Mouse (Mus musculus): ENCODE results near the gene Uba7.
"Not testable (repeated sequence)": the region's sequence is repeated elsewhere in the genome, so short reads cannot be mapped to it uniquely, and the experiment has no call there.

The Uba7 gene

DNA sequence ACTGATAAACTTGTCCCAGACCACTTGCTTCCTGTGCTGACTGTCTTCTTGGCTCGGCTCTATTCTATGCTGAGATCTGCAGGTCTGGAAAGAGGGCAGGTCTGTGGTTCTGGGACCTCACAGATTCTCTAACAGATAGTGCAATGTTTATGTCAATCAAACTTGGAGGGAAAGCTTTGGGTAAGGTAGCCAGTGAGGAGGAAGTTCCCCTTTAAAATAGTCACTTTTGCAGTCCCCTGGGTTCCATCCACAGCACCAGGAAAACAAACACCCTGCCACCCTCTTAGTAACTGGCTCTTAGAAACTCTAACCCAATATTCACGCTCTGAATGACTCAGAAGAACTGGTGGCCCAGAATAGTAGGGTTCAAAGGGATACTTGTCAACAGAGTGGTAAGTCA, 19.2 kb downstream of the Uba7 start:
- no peak for DNase-seq

DNA sequence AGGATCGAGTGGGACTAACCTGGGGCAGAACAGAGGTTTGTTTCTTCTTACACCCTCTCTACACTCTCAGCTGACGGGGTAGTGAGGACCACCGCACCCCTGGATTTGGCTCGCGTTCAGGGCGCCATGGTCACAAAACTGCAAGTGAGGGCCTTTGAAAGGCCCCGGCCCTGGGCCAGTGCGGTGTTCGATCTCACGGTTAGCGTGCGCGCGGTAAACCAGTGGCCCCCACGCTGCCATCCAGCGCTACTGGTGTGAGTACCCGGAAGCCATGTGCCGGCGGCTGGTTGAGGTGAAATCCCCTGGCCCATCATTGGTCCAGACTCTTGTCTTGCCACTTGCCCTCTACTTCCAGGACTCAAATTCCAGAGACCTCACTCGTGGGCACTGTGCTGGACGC, 20.2 kb downstream of the Uba7 start:
- DNase-seq = no peak

DNA sequence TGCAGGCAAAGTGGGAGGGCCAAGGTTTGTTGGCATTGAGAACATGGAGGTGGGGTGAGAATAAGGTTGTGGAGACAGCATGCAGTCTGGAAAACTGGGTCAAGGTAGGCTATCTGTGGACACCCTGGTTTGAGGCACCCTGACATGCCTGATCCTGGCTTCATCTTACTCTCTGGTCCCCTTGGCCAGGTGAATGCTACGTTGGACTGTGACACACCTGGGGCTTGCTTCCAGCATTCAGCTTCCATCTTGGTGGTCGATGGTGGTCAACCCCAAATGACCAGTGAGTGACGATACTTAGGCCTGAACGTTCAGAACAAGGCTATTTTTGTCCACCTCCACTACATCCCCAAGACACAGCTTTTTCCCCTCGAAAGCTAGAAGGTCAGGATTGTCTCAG, 20.7 kb downstream of the Uba7 start, which contains the start of gene Gm20662:
Gm20662 (plus strand) TSS at position 301 of the 400 bp plus-strand sequence.
- no peak for DNase-seq

DNA sequence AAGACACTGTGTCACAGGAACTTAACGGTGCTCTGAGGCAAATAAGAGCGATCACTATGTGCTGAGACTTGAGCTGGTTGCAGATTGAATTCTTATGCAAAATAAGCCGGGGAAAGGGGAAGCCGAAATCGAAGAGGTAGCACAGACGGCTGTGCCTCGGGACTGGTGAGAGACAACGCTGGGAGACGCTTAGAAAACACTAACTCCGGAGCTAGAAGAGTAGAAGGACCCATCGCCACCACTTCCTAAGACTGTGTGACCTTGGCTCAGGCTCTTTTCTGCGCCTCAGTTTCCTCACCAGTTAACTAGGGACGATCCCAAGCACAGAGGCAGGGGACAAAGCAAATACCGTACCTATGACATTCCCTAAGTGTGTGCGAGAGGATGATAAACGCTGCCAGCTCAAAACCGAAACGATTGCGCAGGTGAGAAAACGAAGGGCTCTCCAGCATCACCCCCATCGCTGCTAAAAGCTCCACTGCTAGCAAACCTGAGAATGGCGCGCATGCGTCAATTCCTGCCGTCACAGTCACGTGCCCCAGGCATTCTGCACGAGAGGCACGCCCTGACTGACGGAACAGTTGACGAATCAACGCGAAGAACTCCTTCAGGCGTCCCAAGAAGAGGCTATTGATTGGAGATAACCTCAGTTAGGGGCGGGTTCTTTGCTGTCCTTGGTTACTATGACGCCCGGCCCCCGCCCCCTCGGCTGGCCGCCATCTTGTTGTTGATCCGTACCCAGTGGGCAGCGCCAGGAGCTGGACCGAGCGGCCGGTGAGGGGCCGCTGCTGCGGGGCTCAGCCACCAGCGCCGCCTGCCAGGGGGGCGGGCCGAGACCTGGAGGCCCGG, 26.8 kb downstream of the Uba7 start, which contains the start of gene Ip6k1:
Ip6k1 (plus strand) TSS at position 580 of the 849 bp plus-strand sequence.
- DNase-seq = peak; percentile 100

DNA sequence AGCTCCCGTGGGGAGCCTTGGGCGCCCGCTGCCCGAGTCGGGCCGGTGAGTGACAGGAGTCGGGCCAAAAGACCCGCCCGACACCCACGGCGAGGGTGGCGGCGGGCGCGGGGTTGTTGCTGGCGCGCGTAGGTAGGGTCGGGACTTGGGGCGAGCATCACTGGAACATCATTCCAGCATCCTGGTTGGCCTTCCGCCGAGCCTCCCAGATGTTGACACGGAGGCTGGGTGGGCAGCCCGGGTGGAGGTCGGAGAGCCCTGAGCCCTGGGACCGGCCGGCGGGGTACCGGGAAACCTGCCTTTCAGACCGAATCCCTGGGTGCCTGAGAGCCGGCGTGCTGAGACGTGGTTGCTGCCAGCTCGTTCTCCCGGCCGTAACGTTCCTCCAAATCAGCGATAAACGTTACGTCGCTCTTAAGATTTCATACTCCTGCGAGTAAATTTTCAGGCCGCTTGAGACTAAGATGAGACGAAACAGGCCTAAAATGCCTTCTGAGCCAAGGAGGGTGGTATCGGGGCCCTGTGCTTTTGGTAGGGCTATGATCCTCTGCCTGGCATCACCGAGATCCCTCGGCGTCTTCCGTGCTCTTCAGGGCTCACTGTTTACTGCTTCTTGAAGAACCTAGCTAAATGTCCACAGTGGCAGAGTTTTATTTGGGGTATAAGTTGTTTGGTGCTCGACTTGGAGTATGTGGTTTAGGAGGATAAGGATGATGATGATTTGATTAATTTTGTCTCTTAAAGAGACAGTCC, 27.6 kb downstream of the Uba7 start:
- no peak for DNase-seq

DNA sequence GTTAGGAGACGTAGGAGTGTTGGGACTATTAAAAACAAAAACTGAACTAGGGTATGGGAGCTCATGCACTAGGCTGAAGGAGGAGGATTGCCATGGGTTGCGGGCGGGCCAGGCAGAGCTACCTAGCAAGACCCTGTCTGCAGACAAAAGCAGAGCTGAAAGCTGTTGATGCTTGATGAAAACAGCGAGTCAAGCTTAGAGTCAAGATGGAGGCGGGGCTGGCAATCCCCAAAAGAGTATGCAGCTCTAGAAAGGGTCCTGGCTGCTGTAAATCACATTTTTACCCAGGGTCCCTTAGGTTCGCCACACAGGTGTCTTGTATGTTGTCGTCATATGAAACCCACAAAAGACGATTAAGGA, 28.2 kb downstream of the Uba7 start:
- DNase-seq = no peak

DNA sequence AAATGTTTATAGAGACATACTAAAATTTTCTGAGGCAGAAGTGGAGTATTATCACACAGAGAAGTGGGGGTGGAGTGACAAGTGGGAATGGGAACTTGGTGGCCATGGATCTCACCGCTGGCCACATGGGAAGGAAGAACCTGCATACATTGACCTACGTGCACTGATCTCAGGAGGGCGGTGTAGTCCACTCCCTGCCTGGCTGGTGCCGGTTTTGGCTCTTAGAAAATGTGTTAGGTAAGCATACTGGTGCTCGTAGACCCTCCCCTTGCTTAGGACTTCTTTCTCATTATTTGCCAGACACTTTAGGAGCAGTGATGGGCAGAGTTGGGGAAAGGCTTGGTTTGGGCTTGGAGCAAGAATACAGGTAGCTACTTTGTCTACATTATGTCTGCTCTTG, 32.7 kb downstream of the Uba7 start:
- DNase-seq = peak in 1 of 2 experiments; percentile 10

DNA sequence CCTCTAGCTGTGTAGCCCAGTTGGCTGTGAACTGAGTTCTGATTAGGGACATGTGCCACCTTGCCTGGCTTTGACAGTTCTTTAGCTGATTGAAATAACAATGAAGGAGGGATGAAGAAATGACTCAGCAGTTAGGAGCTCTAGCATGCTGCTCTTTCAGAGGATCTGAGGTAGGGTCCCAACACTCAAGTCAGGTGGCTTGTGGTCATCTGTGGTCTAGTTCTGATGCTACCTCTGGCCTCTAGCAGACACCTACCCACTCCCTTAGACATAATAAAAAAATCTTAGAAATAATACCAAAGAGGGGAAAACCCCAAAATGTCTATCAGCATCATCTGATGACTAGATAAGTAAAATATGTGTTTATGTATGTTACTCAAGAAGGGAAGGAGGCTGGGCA, 35.1 kb downstream of the Uba7 start:
- no peak for DNase-seq

DNA sequence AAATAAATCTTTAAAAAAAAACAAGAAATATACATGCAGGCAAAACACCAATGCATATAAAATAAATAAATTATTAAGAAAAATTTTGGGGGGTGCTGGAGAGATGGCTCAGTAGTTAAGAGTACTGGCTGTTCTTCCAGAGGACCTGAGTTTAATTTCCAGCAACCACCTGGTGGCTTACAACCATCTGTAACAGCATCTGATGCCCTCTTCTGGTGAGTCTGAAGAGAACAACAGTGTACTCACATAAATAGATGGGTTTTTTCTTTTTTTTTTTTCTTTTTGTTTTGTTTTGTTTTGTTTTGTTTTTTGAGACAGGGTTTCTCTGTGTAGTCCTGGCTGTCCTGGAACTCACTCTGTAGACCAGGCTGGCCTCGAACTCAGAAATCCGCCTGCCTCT, 38.3 kb downstream of the Uba7 start:
- not testable (repeated sequence) for DNase-seq

DNA sequence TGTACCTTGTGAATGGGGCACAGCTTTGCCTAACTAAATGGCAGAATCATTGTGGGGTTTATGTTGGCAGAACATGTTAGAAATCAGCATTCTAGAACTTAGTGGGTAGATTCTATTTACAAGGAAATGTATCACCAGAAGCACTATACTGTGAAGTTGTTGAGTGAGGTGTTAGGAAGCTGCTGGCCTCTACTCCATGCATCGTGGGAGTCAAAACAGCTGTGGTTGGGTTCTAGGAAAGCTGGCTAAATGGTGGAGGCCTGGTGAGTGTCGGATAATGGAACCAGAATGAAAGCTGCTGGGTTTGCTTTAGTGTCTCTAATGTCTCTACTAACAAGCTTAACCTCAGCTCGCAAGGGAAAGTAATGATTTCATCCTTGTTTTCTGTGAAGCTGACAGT, 41.8 kb downstream of the Uba7 start:
- DNase-seq = no peak

DNA sequence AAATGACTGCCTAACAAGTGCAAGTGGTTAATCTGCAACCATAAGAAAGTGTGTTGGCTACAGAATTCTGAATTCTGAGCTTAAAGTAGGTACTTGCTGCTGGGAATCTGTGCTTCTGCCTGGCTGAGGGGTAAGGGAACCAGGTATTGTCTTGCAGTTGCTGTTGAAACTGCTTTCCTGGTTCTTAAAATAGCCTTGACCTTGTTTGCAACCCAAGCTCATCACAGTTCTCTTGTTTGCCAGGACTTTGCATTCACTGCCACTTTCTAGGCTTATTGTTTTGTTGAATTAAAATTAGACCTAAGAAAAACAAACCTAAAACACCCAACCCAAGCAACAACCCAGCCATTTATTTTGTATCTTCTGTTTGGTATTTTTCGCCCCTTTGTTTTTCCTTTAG, 45.4 kb downstream of the Uba7 start:
- DNase-seq = no peak

DNA sequence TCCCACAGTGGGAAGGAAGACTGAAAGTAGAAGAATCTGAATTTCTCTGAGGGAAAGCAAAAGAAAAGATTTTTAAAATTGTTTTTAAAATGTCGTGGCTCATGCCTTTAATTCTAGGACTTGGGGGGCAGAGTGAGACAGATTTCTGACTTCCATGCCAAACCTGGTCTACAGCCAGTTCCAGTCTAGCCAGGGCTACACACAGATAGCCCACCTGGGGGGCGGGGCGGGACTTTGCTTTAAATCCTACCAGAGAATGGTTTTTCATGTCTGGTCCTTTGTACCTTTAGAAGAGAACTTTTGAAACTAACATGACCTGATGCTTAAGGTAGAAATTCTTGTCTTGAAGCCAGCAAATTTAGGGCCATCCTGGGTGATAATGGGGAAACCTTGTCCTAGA, 47.9 kb downstream of the Uba7 start:
- no peak for DNase-seq

DNA sequence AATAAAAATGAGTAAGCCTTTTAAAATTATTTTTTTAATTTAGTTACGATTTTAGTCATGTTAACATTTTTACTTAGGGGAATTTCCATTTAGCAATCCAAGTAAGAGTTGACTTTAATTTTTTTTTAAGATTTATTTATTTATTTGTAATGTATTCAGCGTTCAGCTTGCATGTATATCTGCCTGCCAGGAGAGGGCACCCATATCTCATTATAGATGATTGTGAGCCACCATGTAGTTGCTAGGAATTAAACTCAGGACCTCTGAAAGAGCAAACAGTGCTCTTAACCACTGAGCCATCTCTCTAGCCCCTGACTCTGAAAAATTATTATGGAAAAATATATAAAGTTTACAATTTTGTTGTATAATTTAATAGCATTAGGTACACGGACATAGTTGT, 51.3 kb downstream of the Uba7 start:
- DNase-seq = no peak

DNA sequence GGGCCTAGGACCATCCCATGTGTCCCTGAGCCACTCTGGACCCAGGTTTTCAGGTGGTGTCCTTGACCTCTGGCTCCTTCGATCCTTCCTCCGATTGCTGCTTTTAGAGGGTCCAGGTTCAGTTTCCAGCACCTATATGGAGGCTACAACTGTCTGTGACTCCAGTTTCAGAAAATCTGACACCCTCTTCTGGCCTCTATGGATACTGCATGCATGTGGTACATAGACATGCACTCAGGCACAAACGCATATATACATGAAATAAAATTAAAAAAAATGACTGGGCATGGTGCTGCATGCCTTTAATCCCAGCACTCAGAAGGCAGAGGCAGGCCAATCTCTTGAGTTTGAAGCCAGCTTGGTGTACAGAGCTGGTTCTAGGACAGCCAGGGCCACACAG, 52.6 kb downstream of the Uba7 start:
- no peak for DNase-seq

DNA sequence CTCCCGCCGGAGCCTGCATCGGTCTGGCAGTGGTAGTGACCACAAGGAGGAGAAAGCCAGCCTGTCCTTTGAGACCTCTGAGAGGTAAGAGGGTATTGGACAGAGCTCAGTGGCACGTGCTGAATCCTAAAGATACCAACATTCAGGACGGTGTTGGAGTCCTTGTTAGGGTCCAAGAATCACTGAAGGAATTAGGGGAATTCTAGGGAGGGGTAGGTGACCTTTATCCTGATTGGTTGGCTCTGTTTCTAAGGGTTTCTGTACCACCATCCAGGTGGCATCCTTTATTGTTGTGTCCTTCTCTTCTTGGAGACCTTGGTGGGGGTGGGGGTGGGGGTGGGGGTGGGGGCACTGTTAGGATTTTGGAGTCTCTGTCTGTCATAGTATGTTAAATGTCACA, 56.8 kb downstream of the Uba7 start:
- DNase-seq = no peak
